Mouse (Mus musculus) lung, embryonic 15.5 days (tissue): ENCODE data around the gene Pcdh20. TPM values are rescaled to one million over a fixed set of nuclear protein-coding genes. Genes with fewer than 3 reads are reported as not detected.
A peak's percentile ranks its signal among the peaks of the same experiment; 100 is the strongest.

Experiments used
- ATAC-seq: fragments of 200-750 bp; cut with Nextera tagmentation; 2 replicates; pipeline ENCODE4 v1.8.0; 2017; ENCODE audit warnings: moderate number of reproducible peaks, borderline replicate concordance; ENCODE audit not compliant: low FRiP score, low TSS enrichment; ENCODE audit errors: extremely low read depth
- H3K27ac ChIP-seq: fragments of 300-500 bp; sonication (generic); 2 replicates; pipeline ENCODE4 v1.5.1; 2015; ENCODE audit warnings: moderate library complexity, mild to moderate bottlenecking, inconsistent platforms
- H3K27me3 ChIP-seq: fragments of 300-500 bp; sonication (generic); 2 replicates; pipeline ENCODE4 v1.6.1; 2015; ENCODE audit warnings: inconsistent platforms
- H3K36me3 ChIP-seq: fragments of 300-500 bp; sonication (generic); 2 replicates; pipeline ENCODE4 v1.6.1; 2015; ENCODE audit warnings: inconsistent platforms
- H3K4me1 ChIP-seq: fragments of 300-500 bp; sonication (generic); 2 replicates; pipeline ENCODE4 v1.6.1; 2015; ENCODE audit warnings: inconsistent platforms
- H3K4me2 ChIP-seq: fragments of 300-500 bp; sonication (generic); 2 replicates; pipeline ENCODE4 v1.6.1; 2015; ENCODE audit warnings: inconsistent platforms, mild to moderate bottlenecking, moderate library complexity
- H3K4me3 ChIP-seq: fragments of 300-500 bp; sonication (generic); 2 replicates; pipeline ENCODE4 v1.5.1; 2015; ENCODE audit warnings: mild to moderate bottlenecking, inconsistent platforms
- H3K9ac ChIP-seq: fragments of 300-500 bp; sonication (generic); 2 replicates; pipeline ENCODE4 v1.6.1; 2015; ENCODE audit warnings: inconsistent platforms
- H3K9me3 ChIP-seq: fragments of 300-500 bp; sonication (generic); 2 replicates; pipeline ENCODE4 v1.6.1; 2016; ENCODE audit warnings: inconsistent platforms
- WGBS: fragments of 180-500 bp; shearing (Covaris S2); methylation state at CpG from one replicate; pipeline ENCODE4 v1.1.7; 2015; 5-methylcytosine and 5-hydroxymethylcytosine counted together
- polyA plus RNA-seq: library from polyadenylated mRNA; unstranded; fragments of >200 nt; fragmentation: Nextera tagmentation; extraction: Ambion mirVana; gene quantifications from 2 replicates; pipeline ENCODE4 v1.2.1, GENCODE M21; 2015

Gene Pcdh20
- polyA plus RNA-seq = 3.4 and 3.8 TPM in 2 replicates

GRCm38 (mm10) chr14:88470495-88471434 is at the start of gene Pcdh20:
TSS of gene Pcdh20 (minus strand) at chr14:88471396.
- ATAC-seq = peak; percentile 92; the same call in 1 of the 2 replicates

GRCm38 (mm10) chr14:88479909-88480308 is 8.7 kb upstream of the Pcdh20 start:
- Histone ChIP-seq H3K9ac (no peak overlapping the region), H3K27ac (no peak overlapping the region), H3K9me3 (no peaks in the 10 kb centered on the region), H3K4me1 (no peaks in the 10 kb centered on the region), H3K4me2 (no peak overlapping the region), H3K27me3 (no peaks in the 10 kb centered on the region), H3K4me3 (no peak overlapping the region), H3K36me3 (no peaks in the 10 kb centered on the region)
- WGBS = 39% methylated on average over 3 of the region's 3 CpGs
- no peak for ATAC-seq

More at GRCm38 (mm10) chr14:88470495-88471434, at the start of gene Pcdh20:
- Histone ChIP-seq H3K4me2 (peak within 1 kb of the TSS; percentile 82), H3K4me3 (peak within 1 kb of the TSS; percentile 49), H3K27me3 (peaks cover 20% of the 10 kb centered on the region; the same call in 1 of the 2 replicates), H3K4me1 (peaks cover 14% of the 10 kb centered on the region; the same call in 1 of the 2 replicates), H3K9me3 (no peaks in the 10 kb centered on the region), H3K36me3 (no peaks in the 10 kb centered on the region), H3K9ac (no peak within 1 kb of the TSS; the same call in 1 of the 2 replicates), H3K27ac (no peak within 1 kb of the TSS)
- 1% methylated on average over 29 of the region's 29 CpGs for WGBS

GRCm38 (mm10) chr14:88469956-88470355 is 1.2 kb downstream of the Pcdh20 start:
- peak overlapping the region; percentile 49 for H3K4me3 ChIP-seq
- H3K27ac ChIP-seq = no peak overlapping the region
- H3K4me1 ChIP-seq = peaks cover 14% of the 10 kb centered on the region; the same call in 1 of the 2 replicates
- no peak overlapping the region for H3K9ac ChIP-seq
- 3% methylated on average over 9 of the region's 9 CpGs for WGBS
- no peaks in the 10 kb centered on the region for H3K36me3 ChIP-seq
- peaks cover 20% of the 10 kb centered on the region; the same call in 1 of the 2 replicates for H3K27me3 ChIP-seq
- no peaks in the 10 kb centered on the region for H3K9me3 ChIP-seq
- H3K4me2 ChIP-seq = peak overlapping the region; percentile 82
- ATAC-seq = no peak

GRCm38 (mm10) chr14:88469361-88469760 is 1.8 kb downstream of the Pcdh20 start:
- Histone ChIP-seq H3K27ac (no peak overlapping the region), H3K9ac (0 out of 2 replicates have a peak overlapping the region, but pooled peaks have one; percentile 11), H3K36me3 (no peaks in the 10 kb centered on the region), H3K4me2 (peak overlapping the region; percentile 82), H3K9me3 (no peaks in the 10 kb centered on the region), H3K4me1 (peaks cover 14% of the 10 kb centered on the region; the same call in 1 of the 2 replicates), H3K27me3 (peaks cover 20% of the 10 kb centered on the region; the same call in 1 of the 2 replicates), H3K4me3 (peak overlapping the region; percentile 49)
- 3% methylated on average over 18 of the region's 18 CpGs for WGBS
- peak; percentile 31; the same call in 1 of the 2 replicates for ATAC-seq

GRCm38 (mm10) chr14:88466416-88466815 is 4.8 kb downstream of the Pcdh20 start:
- no peak for ATAC-seq
- 97% methylated on average over 1 of the region's 1 CpGs for WGBS
- H3K9ac ChIP-seq = no peak overlapping the region
- no peaks in the 10 kb centered on the region for H3K9me3 ChIP-seq
- H3K4me3 ChIP-seq = no peak overlapping the region
- H3K4me1 ChIP-seq = peaks cover 14% of the 10 kb centered on the region; the same call in 1 of the 2 replicates
- no peak overlapping the region for H3K27ac ChIP-seq
- peaks cover 17% of the 10 kb centered on the region; the same call in 1 of the 2 replicates for H3K27me3 ChIP-seq
- H3K36me3 ChIP-seq = no peaks in the 10 kb centered on the region
- H3K4me2 ChIP-seq = no peak overlapping the region

GRCm38 (mm10) chr14:88464356-88464755 is 6.8 kb downstream of the Pcdh20 start:
- no peak overlapping the region for H3K4me2 ChIP-seq
- no peak for ATAC-seq
- H3K9me3 ChIP-seq = no peaks in the 10 kb centered on the region
- H3K4me1 ChIP-seq = no peaks in the 10 kb centered on the region; the same call in 1 of the 2 replicates
- no peak overlapping the region for H3K4me3 ChIP-seq
- no peak overlapping the region for H3K27ac ChIP-seq
- no peak overlapping the region for H3K9ac ChIP-seq
- H3K36me3 ChIP-seq = no peaks in the 10 kb centered on the region
- H3K27me3 ChIP-seq = peaks cover 11% of the 10 kb centered on the region; the same call in 1 of the 2 replicates
- WGBS = 57% methylated on average over 1 of the region's 1 CpGs

- no peaks in the 10 kb centered on the region for H3K9me3 ChIP-seq
- H3K36me3 ChIP-seq = no peaks in the 10 kb centered on the region
- H3K4me3 ChIP-seq = no peak overlapping the region
- no peak for ATAC-seq
- H3K4me2 ChIP-seq = no peak overlapping the region
- 61% methylated on average over 2 of the region's 2 CpGs for WGBS
- no peaks in the 10 kb centered on the region; the same call in 1 of the 2 replicates for H3K4me1 ChIP-seq
- no peak overlapping the region for H3K9ac ChIP-seq
- no peak overlapping the region for H3K27ac ChIP-seq
- 0 out of 2 replicates have a peak, but pooled peaks cover 1% of the 10 kb centered on the region for H3K27me3 ChIP-seq
These were observed 7.8 kb downstream of the Pcdh20 start for GRCm38 (mm10) chr14:88463357-88463756.

GRCm38 (mm10) chr14:88462944-88463343 is 8.3 kb downstream of the Pcdh20 start:
- Histone ChIP-seq H3K4me3 (no peak overlapping the region), H3K36me3 (no peaks in the 10 kb centered on the region), H3K4me2 (no peak overlapping the region), H3K4me1 (no peaks in the 10 kb centered on the region; the same call in 1 of the 2 replicates), H3K27me3 (no peaks in the 10 kb centered on the region), H3K9me3 (no peaks in the 10 kb centered on the region), H3K9ac (no peak overlapping the region), H3K27ac (no peak overlapping the region)
- ATAC-seq = no peak
- 80% methylated on average over 3 of the region's 3 CpGs for WGBS

GRCm38 (mm10) chr14:88460705-88461104 is 10.5 kb downstream of the Pcdh20 start:
- no peak overlapping the region for H3K4me3 ChIP-seq
- no peaks in the 10 kb centered on the region for H3K36me3 ChIP-seq
- 74% methylated on average over 3 of the region's 3 CpGs for WGBS
- H3K9me3 ChIP-seq = no peaks in the 10 kb centered on the region
- no peaks in the 10 kb centered on the region for H3K27me3 ChIP-seq
- H3K27ac ChIP-seq = no peak overlapping the region
- no peak for ATAC-seq
- no peaks in the 10 kb centered on the region; the same call in 1 of the 2 replicates for H3K4me1 ChIP-seq
- H3K4me2 ChIP-seq = no peak overlapping the region
- no peak overlapping the region for H3K9ac ChIP-seq

GRCm38 (mm10) chr14:88443304-88443703 is 27.9 kb downstream of the Pcdh20 start:
- no peak overlapping the region for H3K9ac ChIP-seq
- H3K4me3 ChIP-seq = no peak overlapping the region
- H3K9me3 ChIP-seq = no peaks in the 10 kb centered on the region
- ATAC-seq = no peak
- H3K4me2 ChIP-seq = no peak overlapping the region
- 69% methylated on average over 5 of the region's 5 CpGs for WGBS
- H3K36me3 ChIP-seq = no peaks in the 10 kb centered on the region
- no peaks in the 10 kb centered on the region for H3K27me3 ChIP-seq
- no peaks in the 10 kb centered on the region for H3K4me1 ChIP-seq
- no peak overlapping the region for H3K27ac ChIP-seq

- 86% methylated on average over 7 of the region's 7 CpGs for WGBS
- Histone ChIP-seq H3K27me3 (no peaks in the 10 kb centered on the region), H3K4me1 (no peaks in the 10 kb centered on the region), H3K27ac (no peak overlapping the region), H3K4me3 (no peak overlapping the region), H3K9ac (no peak overlapping the region), H3K36me3 (no peaks in the 10 kb centered on the region), H3K9me3 (no peaks in the 10 kb centered on the region), H3K4me2 (no peak overlapping the region)
- no peak for ATAC-seq
These were observed 41.8 kb downstream of the Pcdh20 start for GRCm38 (mm10) chr14:88429393-88429792.

- H3K27ac ChIP-seq = no peak overlapping the region
- no peak for ATAC-seq
- H3K9ac ChIP-seq = no peak overlapping the region
- H3K27me3 ChIP-seq = no peaks in the 10 kb centered on the region
- H3K9me3 ChIP-seq = no peaks in the 10 kb centered on the region
- no peaks in the 10 kb centered on the region for H3K36me3 ChIP-seq
- H3K4me3 ChIP-seq = no peak overlapping the region
- no peak overlapping the region for H3K4me2 ChIP-seq
- 83% methylated on average over 1 of the region's 1 CpGs for whole genome bisulfite sequencing
- no peaks in the 10 kb centered on the region for H3K4me1 ChIP-seq
These were observed 43.8 kb downstream of the Pcdh20 start for GRCm38 (mm10) chr14:88427370-88427769.
